Mouse (Mus musculus): ENCODE measurements around the gene Gh. TPM values are rescaled to one million over a fixed set of nuclear protein-coding genes. Genes with fewer than 3 reads are reported as not detected.
"Not testable (repeated sequence)": the region's sequence is repeated elsewhere in the genome, so short reads cannot be mapped to it uniquely, and the experiment has no call there.

Gh gene
- total RNA-seq (2017): 0.70 and 2.7 TPM in 2 replicates

DNA sequence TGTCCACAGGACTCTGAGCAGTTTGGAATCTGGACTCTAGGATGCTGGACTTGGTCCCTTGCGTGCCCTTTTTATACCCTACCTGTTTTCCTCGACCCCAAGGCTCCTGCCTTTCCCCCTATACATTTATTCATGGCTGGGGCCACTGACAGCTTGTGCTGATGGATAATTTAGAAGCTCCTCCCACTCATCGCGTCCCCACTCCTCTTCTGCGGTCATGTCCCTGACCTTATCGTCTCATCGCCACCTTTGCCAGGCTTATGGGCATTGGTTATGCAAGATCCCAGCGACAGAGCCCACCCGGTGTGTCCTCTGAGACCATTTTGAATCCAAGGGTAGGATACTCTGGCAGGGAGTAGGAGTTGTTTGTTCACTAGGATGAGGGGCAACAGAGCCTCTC, at the start of gene Gh:
Gene Gh, minus strand, starts transcription at position 101 of the 400 bp plus-strand sequence.
- no peak for ATAC-seq (ENCODE audit: extremely low read depth, insufficient number of reproducible peaks, low FRiP score, poor library complexity, severe bottlenecking)

DNA sequence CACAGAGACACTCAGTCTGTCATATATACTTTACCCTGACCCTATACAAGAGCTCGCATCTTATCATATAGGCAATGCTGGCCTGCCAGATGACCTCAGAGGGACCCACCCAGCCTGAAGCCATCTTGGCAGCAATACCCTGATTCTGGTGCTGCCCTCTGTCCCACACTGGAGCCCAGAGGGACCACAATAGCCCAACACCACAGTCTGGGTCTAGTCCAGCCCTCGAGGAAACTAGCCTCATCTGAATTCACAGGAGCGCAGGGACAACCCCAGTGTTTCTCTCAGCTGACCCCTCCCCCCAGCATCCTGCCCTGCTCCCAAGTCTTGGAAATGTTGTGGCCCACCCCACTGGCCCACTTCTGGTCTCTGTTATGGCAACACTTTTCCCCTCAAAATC, 49.6 kb upstream of the Gh start:
- no peak for ATAC-seq (ENCODE audit: extremely low read depth, insufficient number of reproducible peaks, low FRiP score, poor library complexity, severe bottlenecking)

DNA sequence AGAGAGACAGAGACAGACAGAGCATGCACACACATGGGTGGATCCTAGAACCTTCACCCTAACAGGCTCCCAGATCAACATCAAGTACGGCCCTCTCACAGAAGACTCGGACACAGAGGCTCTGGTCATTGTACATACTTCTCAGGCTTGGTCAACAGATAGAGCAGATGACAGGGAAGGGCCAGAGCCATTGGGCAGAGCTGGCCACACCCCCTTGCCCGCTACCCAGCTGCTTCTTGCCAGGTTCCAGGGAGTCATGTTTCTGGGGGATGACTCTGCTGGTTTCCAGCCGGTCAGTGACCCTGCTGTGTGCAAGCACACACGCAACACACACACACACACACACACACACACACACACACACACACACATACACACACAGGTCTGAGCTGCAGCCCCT, 49.2 kb upstream of the Gh start:
- no peak for ATAC-seq (ENCODE audit: extremely low read depth, insufficient number of reproducible peaks, low FRiP score, poor library complexity, severe bottlenecking)

DNA sequence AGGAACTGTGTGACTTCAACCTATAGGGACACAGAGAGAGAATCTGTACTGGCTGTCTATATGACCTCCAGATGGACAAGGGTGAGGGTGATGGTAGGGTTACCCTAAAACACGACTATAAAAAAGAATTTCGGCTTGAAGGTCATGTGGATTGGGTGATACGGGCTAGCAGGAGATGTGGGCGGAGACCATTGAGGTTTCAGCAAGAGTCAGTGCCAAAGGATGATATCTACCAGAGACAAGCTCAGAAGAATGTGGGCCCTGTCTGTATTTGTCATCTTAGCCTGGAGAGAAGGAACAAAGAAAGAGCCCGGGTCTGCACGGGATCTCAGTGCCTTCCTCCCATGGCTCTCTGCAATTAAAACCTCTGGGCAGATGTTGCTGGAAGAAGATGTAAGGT, 48.1 kb upstream of the Gh start:
- ATAC-seq (ENCODE audit: extremely low read depth, insufficient number of reproducible peaks, low FRiP score, poor library complexity, severe bottlenecking): no peak

DNA sequence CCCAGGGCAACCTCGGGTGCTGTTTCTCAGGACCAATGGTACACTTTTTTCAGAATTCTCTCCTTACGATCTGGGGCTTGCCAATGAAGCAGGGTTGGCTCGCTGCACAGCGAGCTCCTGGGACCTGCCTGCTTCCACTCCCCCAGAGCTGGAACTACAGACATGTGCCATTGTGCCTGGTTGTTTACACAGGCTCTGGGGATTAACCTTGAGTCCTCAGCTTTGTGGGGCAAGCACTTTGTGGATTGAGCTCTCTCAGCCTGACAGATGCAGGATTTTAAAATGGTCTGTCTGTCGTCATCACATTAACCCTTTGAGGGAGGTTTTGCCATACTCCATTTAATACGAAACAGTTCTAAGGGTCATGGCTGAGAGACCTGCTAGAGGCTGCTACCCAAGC, 43.2 kb upstream of the Gh start:
- no peak for ATAC-seq (ENCODE audit: extremely low read depth, insufficient number of reproducible peaks, low FRiP score, poor library complexity, severe bottlenecking)

DNA sequence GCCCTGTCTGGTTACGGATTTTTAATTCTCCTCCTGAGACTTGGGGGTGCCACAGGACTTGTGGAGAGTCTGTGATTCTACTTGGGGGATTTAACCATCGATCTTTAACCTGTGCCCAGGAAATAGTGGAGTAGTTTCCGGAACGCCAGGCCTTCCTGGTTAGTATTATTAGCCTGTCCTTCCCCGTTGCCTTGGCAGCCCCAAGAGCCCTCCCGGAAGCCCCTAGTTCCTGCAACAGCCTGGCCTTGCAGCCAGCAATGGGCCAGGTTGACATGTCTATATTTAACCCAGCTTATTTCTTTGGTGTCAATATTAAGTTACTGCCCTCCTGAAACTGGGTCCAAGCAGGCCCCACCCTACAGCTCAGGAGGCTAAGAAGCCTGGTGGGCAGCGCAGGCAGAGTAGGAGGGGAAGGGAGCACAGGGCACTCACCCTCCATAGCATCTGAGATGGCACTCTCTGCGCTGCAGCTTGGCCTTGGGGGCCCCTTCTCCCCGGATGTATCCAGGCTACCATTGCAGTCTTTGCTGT, 39.4 kb upstream of the Gh start:
- ATAC-seq (ENCODE audit: extremely low read depth, insufficient number of reproducible peaks, low FRiP score, poor library complexity, severe bottlenecking): no peak

DNA sequence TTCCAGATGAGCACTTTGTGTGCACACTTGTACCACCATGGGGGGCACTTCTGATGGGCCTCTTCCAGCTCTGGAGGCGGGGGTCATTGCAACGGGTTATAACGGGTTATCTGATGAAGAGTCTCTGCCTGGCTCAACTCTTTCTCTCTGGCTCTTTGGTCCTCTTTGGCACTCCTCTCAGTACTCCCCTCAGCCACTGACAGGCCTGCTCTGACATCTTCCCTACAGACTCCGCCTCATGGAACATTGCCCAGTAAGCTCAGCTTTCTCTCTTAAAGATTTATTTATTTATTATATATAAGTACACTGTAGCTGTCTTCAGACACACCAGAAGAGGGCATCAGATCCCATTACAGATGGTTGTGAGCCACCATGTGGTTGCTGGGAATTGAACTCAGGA, 37.7 kb upstream of the Gh start:
- ATAC-seq (ENCODE audit: extremely low read depth, insufficient number of reproducible peaks, low FRiP score, poor library complexity, severe bottlenecking): not testable (repeated sequence)

DNA sequence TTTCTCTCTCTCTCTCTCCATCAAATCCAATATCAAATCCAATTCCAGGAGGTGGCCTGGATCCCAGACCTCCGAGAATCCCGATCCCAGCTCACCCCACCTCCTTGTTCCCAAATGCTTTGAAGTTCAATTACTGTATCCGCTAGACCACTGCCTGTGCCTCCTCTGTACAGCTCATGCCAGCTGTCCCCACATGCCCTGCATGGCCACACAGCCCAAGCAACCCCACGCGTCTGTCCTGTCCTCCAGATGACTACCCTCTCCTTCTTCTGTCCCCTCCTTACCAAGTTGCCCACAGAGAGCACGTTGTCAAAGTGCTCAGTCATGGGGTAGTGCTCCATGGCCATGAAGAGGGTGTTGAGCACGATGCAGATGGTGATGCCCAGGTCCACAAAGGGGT, 37.2 kb upstream of the Gh start:
- ATAC-seq (ENCODE audit: extremely low read depth, insufficient number of reproducible peaks, low FRiP score, poor library complexity, severe bottlenecking): no peak

DNA sequence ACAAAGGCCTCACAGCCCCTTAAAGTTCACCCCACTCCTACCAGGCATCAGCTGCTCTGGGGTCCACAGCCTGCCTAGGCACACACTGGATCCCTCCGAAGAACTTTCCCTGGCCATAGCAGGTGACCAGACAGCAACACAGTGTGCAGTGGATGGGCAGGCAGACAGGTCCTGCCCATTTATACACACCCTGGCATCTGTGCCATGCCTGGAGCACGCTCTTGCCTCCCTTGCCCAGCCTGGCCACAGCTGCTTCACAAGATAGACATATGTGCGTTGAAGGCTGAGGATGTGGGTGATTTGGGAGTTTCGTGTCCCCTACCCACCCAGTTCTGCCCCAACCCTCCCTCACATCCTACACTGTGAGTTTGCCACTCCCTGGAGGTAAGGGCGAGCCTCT, 36.4 kb upstream of the Gh start:
- ATAC-seq (ENCODE audit: extremely low read depth, insufficient number of reproducible peaks, low FRiP score, poor library complexity, severe bottlenecking): no peak

DNA sequence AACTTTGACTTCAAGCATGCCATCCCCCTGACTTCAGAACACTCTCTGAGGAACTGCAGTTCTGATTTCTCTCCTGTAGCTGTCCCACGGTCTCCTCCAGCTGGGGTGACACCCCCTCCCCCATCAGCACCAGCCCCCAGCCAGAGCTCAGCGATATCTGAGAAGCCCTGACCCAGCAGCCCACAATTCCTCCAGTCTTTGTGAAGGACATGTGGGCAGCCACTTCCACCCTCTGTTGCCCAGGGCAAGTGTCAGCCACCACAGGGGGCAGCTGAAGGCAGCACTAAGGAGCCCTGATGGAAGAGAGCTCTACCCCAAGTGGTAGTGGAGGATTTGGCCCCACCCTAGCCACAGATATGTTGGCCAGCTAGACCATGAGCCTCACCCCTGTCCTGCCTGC, 32.4 kb upstream of the Gh start:
- no peak; the same call in 1 of the 2 replicates for ATAC-seq (ENCODE audit: extremely low read depth, insufficient number of reproducible peaks, low FRiP score, poor library complexity, severe bottlenecking)

DNA sequence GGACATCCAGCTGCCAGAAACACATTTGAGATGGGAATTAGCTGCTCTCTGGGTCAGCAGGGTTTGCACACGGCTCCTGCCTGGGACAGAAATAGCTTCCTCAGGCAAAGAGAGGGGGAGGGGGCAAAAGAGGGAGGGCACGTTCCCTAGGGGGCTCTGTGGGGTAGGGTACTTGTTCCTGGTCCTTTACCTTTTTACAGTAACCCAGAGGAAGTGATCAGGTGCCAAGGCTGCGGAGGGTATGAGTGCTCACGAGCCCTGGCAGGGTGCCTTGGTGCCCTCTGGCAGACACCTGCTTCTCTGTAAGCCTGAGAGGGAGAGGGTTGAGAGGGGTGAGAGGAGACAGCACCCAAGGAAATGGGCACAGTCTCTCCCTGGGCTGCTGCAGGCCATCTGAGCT, 30.8 kb upstream of the Gh start:
- ATAC-seq (ENCODE audit: extremely low read depth, insufficient number of reproducible peaks, low FRiP score, poor library complexity, severe bottlenecking): no peak

DNA sequence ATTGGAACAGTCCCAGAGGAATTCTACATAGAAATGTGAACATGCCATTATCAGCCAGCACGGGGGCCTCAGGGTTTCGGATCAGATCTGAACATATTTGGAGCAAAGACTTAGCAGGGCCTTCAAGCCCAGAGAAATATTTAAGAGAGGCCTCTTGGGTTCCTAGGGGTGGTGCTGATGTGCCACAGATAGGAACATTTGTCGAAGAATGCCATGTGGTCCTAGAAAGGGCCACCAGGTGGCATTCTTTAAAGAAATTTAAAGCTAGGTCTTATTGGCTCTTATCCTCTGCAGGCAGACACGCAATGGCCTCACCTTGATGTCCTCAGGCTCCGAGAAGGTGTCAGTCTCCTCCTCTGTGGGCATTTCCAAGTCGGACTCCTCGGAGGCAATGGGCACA, 28.0 kb upstream of the Gh start:
- ATAC-seq (ENCODE audit: extremely low read depth, insufficient number of reproducible peaks, low FRiP score, poor library complexity, severe bottlenecking): peak; percentile 40; the same call in 1 of the 2 replicates

DNA sequence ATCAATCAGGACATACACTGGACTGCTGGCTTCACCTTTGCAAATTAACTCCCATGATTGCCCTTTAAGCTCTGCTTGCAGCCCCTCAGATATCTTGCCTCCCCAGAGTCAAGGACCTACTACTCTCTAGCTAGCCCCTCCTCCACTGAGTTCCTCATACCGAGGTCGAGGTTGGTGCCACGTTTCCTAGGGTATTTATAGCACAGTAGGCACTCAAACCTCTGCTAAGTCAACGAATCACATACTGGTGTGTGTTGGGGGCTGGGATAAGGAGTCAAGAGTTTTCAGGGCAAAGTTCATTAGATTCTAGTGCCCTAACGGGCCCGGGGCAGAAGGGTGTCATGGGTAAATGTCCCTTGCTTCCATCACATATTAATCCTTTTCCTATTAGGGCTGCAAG, 27.5 kb upstream of the Gh start:
- ATAC-seq (ENCODE audit: extremely low read depth, insufficient number of reproducible peaks, low FRiP score, poor library complexity, severe bottlenecking): no peak

DNA sequence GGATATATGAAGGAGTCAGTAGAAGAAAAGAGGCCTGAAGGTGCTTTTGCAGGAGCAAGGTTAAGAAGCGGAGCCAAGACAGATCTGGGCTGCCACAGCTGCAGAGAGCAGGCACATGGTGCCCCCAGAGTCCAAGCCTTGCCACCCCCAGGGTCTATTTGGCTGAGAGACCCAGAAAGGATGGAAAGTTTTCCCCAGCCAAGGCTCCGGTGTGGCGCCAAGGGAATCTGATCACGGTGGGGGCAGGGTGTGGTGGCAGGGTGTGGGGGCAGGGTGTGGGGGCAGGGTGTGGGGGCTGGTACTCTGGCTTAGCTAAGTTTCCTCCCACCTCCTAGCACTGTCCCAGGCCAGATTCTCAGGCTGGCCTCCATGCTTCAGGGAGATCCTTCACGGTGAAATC, 26.9 kb upstream of the Gh start:
- ATAC-seq (ENCODE audit: extremely low read depth, insufficient number of reproducible peaks, low FRiP score, poor library complexity, severe bottlenecking): no peak

DNA sequence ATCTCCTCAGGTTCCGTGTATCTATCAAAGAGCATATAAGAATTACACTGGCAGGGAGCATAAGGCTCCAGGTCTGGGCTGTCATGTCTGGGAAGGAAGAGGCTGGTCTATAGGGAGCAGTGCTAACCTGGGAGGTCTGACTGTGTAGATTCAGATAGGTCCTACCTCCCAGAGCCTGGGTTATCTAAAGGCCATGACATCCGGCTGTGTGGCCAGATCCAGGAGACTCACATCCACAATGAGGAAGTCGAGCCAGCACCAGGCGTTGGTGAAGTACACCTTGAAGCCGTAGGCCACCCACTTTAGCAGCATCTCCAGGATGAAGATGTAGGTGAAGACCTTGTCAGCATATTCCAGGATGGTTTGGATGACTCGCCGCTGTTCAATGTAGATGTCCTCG, 24.8 kb upstream of the Gh start:
- no peak for ATAC-seq (ENCODE audit: extremely low read depth, insufficient number of reproducible peaks, low FRiP score, poor library complexity, severe bottlenecking)

DNA sequence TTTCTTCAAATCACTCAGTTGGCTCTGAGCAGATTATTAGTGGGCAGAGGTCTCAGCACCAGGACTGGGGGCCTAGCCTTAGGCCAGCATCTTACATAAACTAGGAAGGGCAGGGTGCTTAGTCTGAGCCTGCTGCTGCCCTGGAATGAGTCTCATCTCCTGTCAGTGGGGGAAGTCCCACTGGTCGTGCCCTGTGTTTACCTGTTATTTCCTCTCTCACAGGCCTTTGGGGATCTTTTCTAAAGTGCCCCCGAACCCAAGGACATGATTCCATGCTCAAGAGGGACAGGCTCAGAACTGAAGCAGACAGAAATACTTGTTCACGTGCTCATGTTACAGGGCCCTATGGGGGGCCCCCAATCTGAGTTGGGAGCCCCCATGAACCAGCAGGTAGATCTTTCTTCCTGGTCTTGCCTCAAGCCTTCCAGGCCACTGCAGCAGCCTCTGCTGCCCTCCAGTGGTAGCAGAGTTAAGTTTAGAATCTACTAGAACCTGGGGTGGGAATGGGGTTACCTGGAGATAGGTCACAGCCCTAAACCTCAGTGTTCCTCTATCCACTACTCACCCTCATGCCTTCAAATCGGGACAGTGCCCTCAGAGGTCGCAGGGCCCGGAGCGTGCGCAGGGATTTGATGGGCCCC, 24.0 kb upstream of the Gh start:
- peak; percentile 58 for ATAC-seq (ENCODE audit: extremely low read depth, insufficient number of reproducible peaks, low FRiP score, poor library complexity, severe bottlenecking)

DNA sequence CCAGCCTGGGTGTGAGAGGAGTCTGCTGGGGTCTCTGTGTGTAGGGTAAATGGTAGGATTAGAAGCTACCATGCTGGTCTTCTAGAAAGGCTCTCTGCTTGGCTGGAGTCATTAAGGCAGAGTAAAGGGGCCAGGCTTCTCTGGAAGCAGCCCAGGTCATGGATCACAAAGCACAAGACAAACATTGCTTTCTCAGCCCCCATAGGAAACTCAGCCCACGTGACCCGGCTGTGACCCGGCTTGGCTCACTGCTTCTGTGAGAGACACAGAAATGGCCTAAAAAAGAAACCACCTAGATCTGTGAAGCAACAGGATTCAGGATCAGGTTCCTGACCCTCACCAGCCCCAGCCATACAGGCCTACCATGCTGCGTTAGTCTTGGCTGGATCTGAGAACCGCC, 23.2 kb upstream of the Gh start:
- peak; percentile 51 for ATAC-seq (ENCODE audit: extremely low read depth, insufficient number of reproducible peaks, low FRiP score, poor library complexity, severe bottlenecking)

DNA sequence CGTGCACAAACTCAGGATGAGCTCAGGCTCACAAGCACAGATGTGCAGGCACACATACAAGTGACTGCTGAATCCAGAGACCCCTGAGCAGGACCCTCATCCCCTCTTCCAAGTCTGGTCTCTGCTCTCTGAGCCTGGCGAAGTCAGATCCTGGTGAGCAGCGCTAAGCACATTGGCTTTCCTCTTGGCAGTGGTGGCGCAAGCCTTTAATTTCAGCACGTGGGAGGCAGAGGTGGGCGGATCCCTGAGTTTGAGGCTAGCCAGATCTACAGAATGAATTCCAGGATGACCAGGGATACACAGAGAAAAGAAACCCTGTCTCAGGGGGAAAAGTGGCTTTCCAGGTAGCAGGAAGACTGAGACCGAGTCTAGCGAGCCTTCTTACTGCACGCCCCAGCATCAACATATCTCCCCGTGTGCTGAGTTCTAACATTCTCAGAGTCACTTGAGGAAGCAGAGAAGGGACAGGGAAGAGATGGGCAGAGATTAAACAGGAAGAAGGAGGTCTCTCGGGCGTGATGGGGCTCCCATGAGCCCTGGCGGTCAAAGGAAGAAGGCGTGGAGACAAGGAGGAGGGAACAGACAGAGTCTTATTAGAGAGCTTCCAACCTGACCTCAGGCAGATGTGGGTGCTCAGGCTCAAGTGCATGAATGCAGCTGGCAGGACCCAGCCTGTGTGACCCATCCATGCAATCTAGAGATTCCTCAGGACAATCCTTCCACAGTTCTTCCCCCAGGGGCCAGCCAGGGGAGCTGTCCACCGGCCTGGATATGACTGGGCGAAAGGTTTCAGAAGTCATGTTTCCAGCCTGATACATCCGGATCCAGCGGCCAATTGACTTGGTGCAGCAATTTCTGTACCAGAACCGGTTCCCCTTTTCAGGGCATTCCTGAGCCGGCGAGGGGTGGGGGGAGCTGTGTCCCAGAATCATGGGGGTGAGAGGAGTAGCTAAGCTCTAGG, 17.0 kb upstream of the Gh start:
- peak; percentile 24; the same call in 1 of the 2 replicates for ATAC-seq (ENCODE audit: extremely low read depth, insufficient number of reproducible peaks, low FRiP score, poor library complexity, severe bottlenecking)

DNA sequence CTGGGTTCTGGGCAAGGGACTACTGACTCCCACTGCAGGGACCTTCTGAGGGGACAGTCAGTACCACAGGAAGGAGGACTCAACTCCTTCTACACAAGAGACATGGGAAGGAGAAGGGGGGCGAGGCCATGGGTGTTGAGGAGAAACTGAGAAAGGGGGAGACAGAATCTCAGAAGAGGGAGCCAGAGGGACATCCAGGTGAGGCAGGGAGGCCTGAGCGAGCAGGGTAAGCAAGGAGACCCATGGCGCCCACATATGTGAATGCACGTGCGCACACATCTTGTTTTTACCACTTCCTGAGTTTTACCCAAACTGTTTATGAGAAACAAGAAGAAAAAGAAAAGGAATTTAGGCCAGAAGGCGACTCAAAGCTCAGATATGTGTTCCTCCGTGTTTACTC, 16.1 kb upstream of the Gh start:
- no peak for ATAC-seq (ENCODE audit: extremely low read depth, insufficient number of reproducible peaks, low FRiP score, poor library complexity, severe bottlenecking)

DNA sequence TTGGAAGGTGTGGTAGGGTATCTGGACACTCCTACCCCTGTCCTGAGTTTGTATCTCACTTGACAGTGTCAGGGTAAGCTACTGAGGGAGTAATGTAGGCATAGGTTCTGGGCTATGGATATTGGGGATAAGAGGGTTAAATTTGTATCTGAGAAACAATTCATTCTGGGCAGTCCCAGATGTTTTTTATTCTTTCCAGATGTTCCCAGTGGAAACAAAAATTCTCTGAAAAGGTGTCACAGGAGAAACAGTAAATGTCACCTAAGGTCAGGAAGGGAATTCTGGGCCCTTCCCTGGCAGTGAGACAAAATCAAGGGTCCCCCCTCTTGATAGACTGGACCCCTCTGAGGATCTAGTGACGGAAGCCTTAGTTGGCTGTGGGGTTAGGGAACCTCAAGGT, 14.8 kb upstream of the Gh start:
- ATAC-seq (ENCODE audit: extremely low read depth, insufficient number of reproducible peaks, low FRiP score, poor library complexity, severe bottlenecking): no peak
